Mouse (Mus musculus) midbrain, embryonic 14.5 days (tissue): Measurements from ENCODE around the gene Clec4g. TPM values are rescaled to one million over a fixed set of nuclear protein-coding genes. Genes with fewer than 3 reads are reported as not detected.

ENCODE experiments used
- ATAC-seq: fragments of 200-750 bp; cut with Nextera tagmentation; 2 replicates; pipeline ENCODE4 v1.8.0; 2017; ENCODE audit warnings: moderate number of reproducible peaks, moderate library complexity; ENCODE audit not compliant: low FRiP score, low TSS enrichment
- DNase-seq: peaks from one replicate; pipeline ENCODE4 v3.0.0-alpha.2; 2015
- H3K27ac ChIP-seq: fragments of 300-500 bp; sonication (generic); replicated peaks from 2 replicates; pipeline ENCODE4 v1.5.1; 2014; ENCODE audit warnings: mild to moderate bottlenecking, low read depth, low read length, moderate library complexity
- H3K27me3 ChIP-seq: fragments of 300-500 bp; sonication (generic); 2 replicates; pipeline ENCODE4 v1.6.1; 2014; ENCODE audit warnings: low read length, control low read depth, mixed read lengths; ENCODE audit not compliant: control insufficient read depth, insufficient read depth
- H3K36me3 ChIP-seq: fragments of 300-500 bp; sonication (generic); 2 replicates; pipeline ENCODE4 v1.6.1; 2014; ENCODE audit warnings: low read length, control low read depth; ENCODE audit not compliant: control insufficient read depth, insufficient read depth
- H3K4me1 ChIP-seq: fragments of 300-500 bp; sonication (generic); 2 replicates; pipeline ENCODE4 v1.6.1; 2014; ENCODE audit warnings: mild to moderate bottlenecking, antibody characterized with exemption, low read length, control low read depth; ENCODE audit not compliant: control insufficient read depth, insufficient read depth
- H3K4me2 ChIP-seq: fragments of 300-500 bp; sonication (generic); 2 replicates; pipeline ENCODE4 v1.6.1; 2014; ENCODE audit warnings: mild to moderate bottlenecking, low read length, moderate library complexity
- H3K4me3 ChIP-seq: fragments of 300-500 bp; sonication (generic); replicated peaks from 2 replicates; pipeline ENCODE4 v1.5.1; 2014; ENCODE audit warnings: low read depth, low read length
- H3K9ac ChIP-seq: fragments of 300-500 bp; sonication (generic); replicated peaks from 2 replicates; pipeline ENCODE4 v1.6.1; 2014; ENCODE audit warnings: mild to moderate bottlenecking, low read length, moderate library complexity
- H3K9me3 ChIP-seq: fragments of 300-500 bp; sonication (generic); 2 replicates; pipeline ENCODE4 v1.6.1; 2016; ENCODE audit warnings: low read length, control low read depth, mixed read lengths; ENCODE audit not compliant: control insufficient read depth
- WGBS: fragments of 180-500 bp; shearing (Covaris S2); extraction: QIAGEN DNeasy Blood & Tissue Kit; methylation state at CpG from one replicate; pipeline ENCODE4 v1.1.7; 2014; 5-methylcytosine and 5-hydroxymethylcytosine counted together
- polyA plus RNA-seq: library from polyadenylated mRNA; unstranded; fragments of >200 nt; fragmentation: Nextera tagmentation; extraction: Ambion mirVana; gene quantifications from 2 replicates; pipeline ENCODE4 v1.2.1, GENCODE M21; 2014

Clec4g gene
- polyA plus RNA-seq, 1 experiment from 2014 or later: not detected

DNA sequence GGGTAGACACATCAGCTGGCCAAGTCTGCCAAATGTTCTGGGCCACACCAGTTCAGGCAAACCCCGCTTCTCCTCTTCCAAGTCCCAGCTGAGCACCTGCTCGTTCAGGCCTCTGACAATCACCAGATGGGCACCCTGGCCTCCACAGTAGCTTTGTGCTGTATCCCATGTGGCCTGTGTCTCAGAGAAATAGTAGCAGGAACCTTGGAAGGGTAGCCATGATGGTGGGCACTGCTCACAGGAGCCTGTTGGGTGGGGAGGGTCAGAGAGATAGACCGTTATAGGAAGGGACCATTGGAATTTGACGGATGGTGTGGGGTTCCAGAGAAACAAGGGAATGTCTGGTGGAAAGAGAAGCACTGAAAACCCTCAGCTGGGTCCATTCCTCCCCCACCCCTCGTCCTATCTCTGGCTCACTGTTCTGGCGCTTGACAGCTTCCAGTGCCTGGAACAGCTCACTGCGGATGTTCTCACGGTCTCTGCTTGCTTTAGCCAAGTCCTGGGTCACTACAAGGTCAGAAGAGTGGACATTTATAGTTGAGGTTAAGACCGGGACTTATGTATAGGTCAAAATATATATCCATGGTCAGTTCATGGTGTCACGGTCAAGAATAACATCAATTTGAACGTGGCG, 3.0 kb downstream of the Clec4g start:
- H3K4me2 ChIP-seq: no peak overlapping the region
- H3K9ac ChIP-seq: no peak overlapping the region
- H3K4me3 ChIP-seq: no peak overlapping the region
- WGBS: 88% methylated on average over 12 of the region's 12 CpGs
- no peaks in the 10 kb centered on the region for H3K27me3 ChIP-seq
- ATAC-seq (no peak), DNase-seq (no peak)
- H3K4me1 ChIP-seq: no peaks in the 10 kb centered on the region
- H3K27ac ChIP-seq: no peak overlapping the region
- no peaks in the 10 kb centered on the region for H3K9me3 ChIP-seq
- no peaks in the 10 kb centered on the region for H3K36me3 ChIP-seq

DNA sequence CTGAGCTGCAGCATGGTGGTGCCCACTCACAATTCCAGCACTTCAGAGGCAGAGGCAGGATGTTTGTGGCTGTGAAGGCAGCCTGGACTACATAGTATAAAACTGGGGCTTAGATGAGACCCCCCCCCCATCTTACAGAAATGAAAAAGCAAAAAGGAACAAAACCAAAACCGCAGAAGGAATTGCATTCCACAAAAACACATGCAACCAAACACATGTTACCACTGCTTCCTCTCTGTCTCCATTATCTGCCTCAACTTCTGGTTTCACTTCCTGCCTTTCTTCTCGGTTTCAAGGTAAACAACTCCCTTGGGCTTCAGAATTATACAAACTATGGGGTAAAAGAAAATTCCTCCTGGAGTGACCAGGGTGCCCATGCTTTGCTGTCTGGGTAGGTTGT, 8.8 kb downstream of the Clec4g start:
- no peak for ATAC-seq
- Histone ChIP-seq H3K4me2 (no peak overlapping the region), H3K36me3 (no peaks in the 10 kb centered on the region), H3K27me3 (no peaks in the 10 kb centered on the region), H3K9me3 (no peaks in the 10 kb centered on the region), H3K27ac (no peak overlapping the region), H3K9ac (no peak overlapping the region), H3K4me1 (no peaks in the 10 kb centered on the region), H3K4me3 (no peak overlapping the region)
- 73% methylated on average over 2 of the region's 2 CpGs for WGBS
- DNase-seq: no peak

DNA sequence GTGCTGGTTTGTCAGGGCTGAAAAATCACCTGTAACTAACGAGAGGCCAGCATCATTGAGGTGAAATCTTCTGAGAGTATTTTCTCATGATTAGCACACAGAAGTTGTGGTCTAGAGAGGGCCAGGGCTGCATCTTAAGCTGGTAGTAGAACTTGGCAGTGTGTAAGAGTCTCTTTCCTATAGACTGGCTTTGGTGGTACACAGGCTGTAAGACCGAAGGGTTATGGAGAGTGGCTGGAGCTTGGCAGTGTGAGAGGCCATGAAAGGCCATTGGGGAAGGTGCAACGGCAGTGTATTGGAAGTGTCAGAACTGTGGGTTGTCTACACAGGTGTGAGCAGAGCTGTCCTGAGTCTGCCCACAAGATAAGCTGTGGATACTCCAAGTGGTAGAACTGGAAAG, 10.1 kb downstream of the Clec4g start:
- H3K4me2 ChIP-seq: no peak overlapping the region
- DNase-seq: no peak
- 87% methylated on average over 3 of the region's 3 CpGs for WGBS
- no peak overlapping the region for H3K4me3 ChIP-seq
- H3K4me1 ChIP-seq: no peaks in the 10 kb centered on the region
- H3K9ac ChIP-seq: no peak overlapping the region
- no peak for ATAC-seq
- H3K27ac ChIP-seq: no peak overlapping the region
- H3K36me3 ChIP-seq: no peaks in the 10 kb centered on the region
- H3K9me3 ChIP-seq: no peaks in the 10 kb centered on the region
- no peaks in the 10 kb centered on the region for H3K27me3 ChIP-seq

- DNase-seq (no peak), ATAC-seq (no peak)
- Histone ChIP-seq H3K4me3 (no peak overlapping the region), H3K4me2 (no peak overlapping the region), H3K9me3 (no peaks in the 10 kb centered on the region), H3K4me1 (no peaks in the 10 kb centered on the region), H3K9ac (no peak overlapping the region), H3K36me3 (no peaks in the 10 kb centered on the region), H3K27ac (no peak overlapping the region), H3K27me3 (no peaks in the 10 kb centered on the region)
- 79% methylated on average over 7 of the region's 7 CpGs for WGBS
Measured at GRCm38 (mm10) chr8:3707611-3708010, 12.8 kb downstream of the Clec4g start.

DNA sequence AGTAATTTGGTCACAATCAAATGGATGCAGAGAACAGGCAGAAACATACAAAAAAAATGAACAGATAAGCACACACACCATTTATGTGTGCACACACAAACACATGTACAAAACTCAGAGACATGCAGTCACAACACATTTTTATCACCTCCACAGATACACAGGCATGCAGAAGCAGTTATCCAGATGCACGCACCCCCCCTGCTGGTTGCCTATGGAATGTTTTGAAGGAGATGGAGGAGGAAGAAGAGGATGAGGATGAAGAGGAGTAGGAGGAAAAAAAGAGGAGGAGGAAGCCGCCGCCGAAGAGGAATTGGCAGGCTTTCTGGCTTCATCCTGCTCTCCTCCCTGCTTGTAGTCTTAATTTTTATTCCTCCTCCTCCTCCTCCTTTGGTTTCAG, 14.7 kb downstream of the Clec4g start:
- H3K4me1 ChIP-seq: no peaks in the 10 kb centered on the region

GRCm38 (mm10) chr8:3701491-3701890, 19.0 kb downstream of the Clec4g start:
- 95% methylated on average over 1 of the region's 1 CpGs for WGBS
- H3K4me1 ChIP-seq: no peaks in the 10 kb centered on the region

More for the DNA sequence above, 14.7 kb downstream of the Clec4g start:
- H3K27ac ChIP-seq: no peak overlapping the region
- DNase-seq (no peak), ATAC-seq (no peak)
- H3K9me3 ChIP-seq: no peaks in the 10 kb centered on the region
- 59% methylated on average over 4 of the region's 4 CpGs for WGBS
- no peaks in the 10 kb centered on the region for H3K27me3 ChIP-seq
- H3K36me3 ChIP-seq: no peaks in the 10 kb centered on the region
- no peak overlapping the region for H3K4me2 ChIP-seq
- no peak overlapping the region for H3K9ac ChIP-seq
- no peak overlapping the region for H3K4me3 ChIP-seq

DNA sequence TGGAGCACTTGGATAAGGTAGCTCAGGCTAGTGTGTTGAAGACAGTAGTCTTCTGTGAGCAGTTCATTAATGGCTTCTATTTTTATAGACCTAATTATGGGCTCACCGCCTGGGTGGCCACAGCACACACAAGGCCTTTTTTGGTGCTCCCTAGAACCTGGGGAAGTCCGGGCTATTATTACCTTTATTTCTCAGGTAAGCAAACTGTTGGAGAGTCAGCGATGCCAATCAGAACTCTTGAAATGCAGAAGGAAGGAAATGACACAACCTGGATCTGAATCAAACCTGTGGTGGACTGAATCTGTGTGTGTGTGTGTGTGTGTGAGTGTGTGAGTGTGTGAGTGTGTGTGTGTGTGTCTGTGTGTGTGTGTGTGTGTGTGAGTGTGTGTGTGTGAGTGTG, 26.3 kb downstream of the Clec4g start, which contains the start of gene Fcer2a:
Gene Fcer2a (minus strand): TSS at position 55 of the 400 bp plus-strand sequence.
- no peak within 1 kb of the TSS for H3K4me3 ChIP-seq
- H3K4me1 ChIP-seq: no peaks in the 10 kb centered on the region
- H3K9me3 ChIP-seq: no peaks in the 10 kb centered on the region
- WGBS: 83% methylated on average over 3 of the region's 3 CpGs
- H3K36me3 ChIP-seq: no peaks in the 10 kb centered on the region
- no peak within 1 kb of the TSS for H3K4me2 ChIP-seq
- H3K9ac ChIP-seq: no peak within 1 kb of the TSS
- DNase-seq (no peak), ATAC-seq (no peak)
- H3K27ac ChIP-seq: no peak within 1 kb of the TSS
- no peaks in the 10 kb centered on the region for H3K27me3 ChIP-seq

More at GRCm38 (mm10) chr8:3701491-3701890, 19.0 kb downstream of the Clec4g start:
- Histone ChIP-seq H3K9me3 (no peaks in the 10 kb centered on the region), H3K27ac (no peak overlapping the region), H3K4me2 (no peak overlapping the region), H3K4me3 (no peak overlapping the region), H3K36me3 (no peaks in the 10 kb centered on the region), H3K27me3 (no peaks in the 10 kb centered on the region), H3K9ac (no peak overlapping the region)
- DNase-seq: no peak
- ATAC-seq: no peak

GRCm38 (mm10) chr8:3690774-3691173, 29.7 kb downstream of the Clec4g start:
- no peaks in the 10 kb centered on the region for H3K9me3 ChIP-seq
- H3K27ac ChIP-seq: no peak overlapping the region
- no peak overlapping the region for H3K9ac ChIP-seq
- DNase-seq (no peak), ATAC-seq (no peak)
- no peaks in the 10 kb centered on the region for H3K36me3 ChIP-seq
- no peak overlapping the region for H3K4me3 ChIP-seq
- H3K4me2 ChIP-seq: no peak overlapping the region
- no peaks in the 10 kb centered on the region for H3K27me3 ChIP-seq
- H3K4me1 ChIP-seq: no peaks in the 10 kb centered on the region
- 75% methylated on average over 3 of the region's 3 CpGs for WGBS

DNA sequence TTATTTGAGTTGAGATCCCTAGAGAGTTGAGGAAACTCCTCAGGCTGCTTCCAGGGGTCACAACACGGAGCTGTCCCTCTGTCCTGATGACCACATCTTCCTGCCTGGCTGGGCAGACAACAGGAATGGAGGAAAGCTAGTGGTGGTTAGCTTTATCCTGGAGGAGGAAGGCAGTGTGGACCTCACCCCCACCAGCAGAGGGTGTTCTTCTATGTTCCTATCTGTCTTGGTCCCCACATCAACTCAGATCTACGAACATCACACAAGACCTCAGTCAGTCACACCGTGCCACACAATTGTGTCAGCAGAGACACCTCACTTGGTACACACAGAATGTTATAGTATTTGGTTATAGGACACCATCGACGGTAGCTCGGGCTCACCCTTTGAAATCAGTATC, 32.9 kb downstream of the Clec4g start:
- Histone ChIP-seq H3K9ac (no peak overlapping the region), H3K4me2 (no peak overlapping the region), H3K9me3 (no peaks in the 10 kb centered on the region), H3K4me3 (no peak overlapping the region), H3K36me3 (peaks cover 8% of the 10 kb centered on the region), H3K27me3 (no peaks in the 10 kb centered on the region), H3K27ac (no peak overlapping the region), H3K4me1 (no peaks in the 10 kb centered on the region)
- ATAC-seq: no peak
- no peak for DNase-seq
- WGBS: 80% methylated on average over 6 of the region's 6 CpGs
